ENCODE assay signal across 8 mouse cellular contexts in the genomic region with DNA sequence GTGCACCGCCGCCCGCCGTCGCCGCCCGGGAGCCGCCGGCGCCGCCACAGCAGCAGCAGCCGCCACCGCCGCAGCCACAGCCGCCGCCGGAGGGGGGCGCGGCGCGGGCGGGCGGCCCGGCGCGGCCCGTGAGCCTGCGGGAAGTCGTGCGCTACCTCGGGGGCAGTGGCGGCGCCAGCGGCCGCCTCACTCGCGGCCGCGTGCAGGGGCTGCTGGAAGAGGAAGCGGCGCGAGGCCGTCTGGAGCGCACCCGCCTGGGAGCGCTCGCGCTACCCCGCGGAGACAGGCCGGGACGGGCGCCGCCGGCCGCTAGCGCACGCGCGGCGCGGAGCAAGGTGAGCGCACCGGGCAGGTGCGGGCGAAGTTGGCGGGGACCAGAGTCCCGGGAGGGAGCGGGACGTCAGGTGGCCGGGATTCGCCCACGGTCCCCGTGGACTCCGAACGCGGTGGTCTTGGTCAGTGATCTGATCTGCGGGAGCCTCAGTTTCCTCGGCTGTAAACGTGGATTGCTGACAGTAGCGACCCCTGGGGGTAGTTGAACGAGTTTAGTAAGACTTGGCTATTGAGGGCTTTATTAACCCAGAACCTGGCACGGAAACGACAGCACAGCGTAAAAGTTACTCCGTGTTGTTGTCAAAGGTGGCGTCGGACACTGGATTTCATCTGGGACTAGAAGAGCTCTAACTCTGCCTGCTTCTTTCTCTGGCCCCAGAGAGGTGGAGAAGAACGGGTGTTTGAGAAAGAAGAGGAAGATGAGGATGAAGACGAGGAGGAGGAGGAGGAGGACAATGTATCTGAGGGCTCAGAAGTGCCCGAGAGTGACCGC. TPM values are rescaled to one million over a fixed set of nuclear protein-coding genes. Genes with fewer than 3 reads are reported as not detected.
DNase-seq lines count a peak whose midpoint lies in the region; ATAC-seq lines count a peak whose summit lies in the region.

No protein-coding gene starts in this region.

- peak overlapping the region; percentile 98 for H3K27ac ChIP-seq in intestine, embryonic 16.5 days (ENCODE audit: low read length)
- peak overlapping the region; percentile 83 for H3K27ac ChIP-seq in liver, embryonic 15.5 days (replicated peaks)

- peak; percentile 22; the same call in 1 of the 2 replicates for ATAC-seq in intestine, embryonic 16.5 days
- ATAC-seq in liver, embryonic 15.5 days (ENCODE audit: insufficient read depth) = no peak

- H3K9ac ChIP-seq in intestine, embryonic 16.5 days (ENCODE audit: low read depth, low read length) = peak overlapping the region; percentile 85
- peak overlapping the region; percentile 81 for H3K9ac ChIP-seq in liver, embryonic 15.5 days

- no peaks in the 10 kb centered on the region for H3K27me3 ChIP-seq in intestine, embryonic 16.5 days (replicated peaks; ENCODE audit: control insufficient read depth, insufficient read depth, low read length)
- H3K27me3 ChIP-seq in liver, embryonic 15.5 days = no peaks in the 10 kb centered on the region

- H3K4me2 ChIP-seq in intestine, embryonic 16.5 days (ENCODE audit: low read depth, low read length) = peak overlapping the region; percentile 94
- H3K4me2 ChIP-seq in liver, embryonic 15.5 days = peak overlapping the region; percentile 99

- WGBS in intestine, embryonic 16.5 days = 2% methylated on average over 65 of the region's 92 CpGs
- WGBS in liver, embryonic 15.5 days (ENCODE audit: insufficient replicate concordance) = 2% methylated on average over 86 of the region's 92 CpGs

- peaks cover 27% of the 10 kb centered on the region for H3K4me1 ChIP-seq in intestine, embryonic 16.5 days (ENCODE audit: control insufficient read depth, insufficient read depth, low read length)
- peaks cover 71% of the 10 kb centered on the region for H3K4me1 ChIP-seq in liver, embryonic 15.5 days (replicated peaks)

- H3K36me3 ChIP-seq in intestine, embryonic 16.5 days (ENCODE audit: control insufficient read depth, insufficient read depth, low read length) = no peaks in the 10 kb centered on the region
- H3K36me3 ChIP-seq in liver, embryonic 15.5 days (replicated peaks) = peaks cover 48% of the 10 kb centered on the region

- DNase-seq in urinary bladder, postnatal 14 days (ENCODE audit: low spot score) = peak; percentile 59
- no peak for DNase-seq in urinary bladder, postnatal 36 days (ENCODE audit: low spot score in 2 of 2)
- DNase-seq in cerebellum, adult 8-10 months = peak; percentile 57
- peak; percentile 45 to 52 for DNase-seq in frontal cortex, postnatal 14 days (ENCODE audit: low spot score in 2 of 2)
- peak; percentile 38 to 68 for DNase-seq in natural killer cell, adult 2 months (ENCODE audit: low spot score in 2 of 2)
- DNase-seq in thymus, adult 18-20 months = peak; percentile 37 to 63

- peak overlapping the region; percentile 79 for H3K4me3 ChIP-seq in intestine, embryonic 16.5 days (ENCODE audit: low read length)
- H3K4me3 ChIP-seq in liver, embryonic 15.5 days (replicated peaks) = peak overlapping the region; percentile 83

- no peaks in the 10 kb centered on the region for H3K9me3 ChIP-seq in intestine, embryonic 16.5 days (ENCODE audit: control insufficient read depth, low read length)
- H3K9me3 ChIP-seq in liver, embryonic 15.5 days (replicated peaks) = no peaks in the 10 kb centered on the region

RNA-seq across cellular contexts. Expression of gene Samd1, which starts 1.0 kb away (rescaled TPM):
- polyA plus RNA-seq in intestine, embryonic 16.5 days (2015; fragmentation: Nextera tagmentation; extraction: Ambion mirVana) = 5.8 and 6.0 TPM in 2 replicates
- 5.8 and 6.9 TPM in 2 replicates for polyA plus RNA-seq in liver, embryonic 15.5 days (2015; fragmentation: Nextera tagmentation; extraction: Ambion mirVana)

RNA-seq across cellular contexts. Expression of gene 1700067K01Rik, which starts 2.9 kb away (rescaled TPM):
- 0.66 and 0.84 TPM in 2 replicates for polyA plus RNA-seq in intestine, embryonic 16.5 days (2015; fragmentation: Nextera tagmentation; extraction: Ambion mirVana)
- 0.58 and 0.61 TPM in 2 replicates for polyA plus RNA-seq in liver, embryonic 15.5 days (2015; fragmentation: Nextera tagmentation; extraction: Ambion mirVana)

RNA-seq across cellular contexts. Expression of gene 2210011C24Rik, which starts 13.5 kb away (rescaled TPM):
- 2.1 and 3.1 TPM in 2 replicates for polyA plus RNA-seq in intestine, embryonic 16.5 days (2015; fragmentation: Nextera tagmentation; extraction: Ambion mirVana)
- not detected in 2 replicates for polyA plus RNA-seq in liver, embryonic 15.5 days (2015; fragmentation: Nextera tagmentation; extraction: Ambion mirVana)

RNA-seq across cellular contexts. Expression of gene Palm3, which starts 22.8 kb away (rescaled TPM):
- polyA plus RNA-seq in intestine, embryonic 16.5 days (2015; fragmentation: Nextera tagmentation; extraction: Ambion mirVana) = 5.8 and 6.4 TPM in 2 replicates
- polyA plus RNA-seq in liver, embryonic 15.5 days (2015; fragmentation: Nextera tagmentation; extraction: Ambion mirVana) = 0.15 and 0.23 TPM in 2 replicates

RNA-seq across cellular contexts. Expression of gene Prkaca, which starts 25.7 kb away (rescaled TPM):
- 24.6 and 77.1 TPM in 2 replicates for polyA plus RNA-seq in intestine, embryonic 16.5 days (2015; fragmentation: Nextera tagmentation; extraction: Ambion mirVana)
- polyA plus RNA-seq in liver, embryonic 15.5 days (2015; fragmentation: Nextera tagmentation; extraction: Ambion mirVana) = 51.2 and 51.5 TPM in 2 replicates

Comparison
In these comparisons a context has a peak if more than half of its experiments do, and no peak if none do; other contexts are left out.
1. DNase-seq: peak in urinary bladder, postnatal 14 days (single experiment), cerebellum, adult 8-10 months (single experiment), frontal cortex, postnatal 14 days (2 of 2), natural killer cell, adult 2 months (2 of 2) and thymus, adult 18-20 months (2 of 2); none in urinary bladder, postnatal 36 days (0 of 2).